Mouse (Mus musculus) intestine, postnatal 0 days (tissue): ENCODE data around the gene Usp19. TPM values are rescaled to one million over a fixed set of nuclear protein-coding genes. Genes with fewer than 3 reads are reported as not detected.

Experiments used
- ATAC-seq: fragments of 200-750 bp; cut with Nextera tagmentation; 2 replicates; pipeline ENCODE4 v1.8.0; 2017; ENCODE audit warnings: mild to moderate bottlenecking, moderate TSS enrichment, moderate library complexity
- H3K27ac ChIP-seq: fragments of 300-500 bp; sonication (generic); 2 replicates; pipeline ENCODE4 v1.5.1; 2014; ENCODE audit warnings: mild to moderate bottlenecking, low read depth, low read length, moderate library complexity
- H3K27me3 ChIP-seq: fragments of 300-500 bp; sonication (generic); replicated peaks from 2 replicates; pipeline ENCODE4 v1.6.1; 2014; ENCODE audit warnings: low read length, mixed read lengths; ENCODE audit not compliant: control insufficient read depth, insufficient read depth
- H3K36me3 ChIP-seq: fragments of 300-500 bp; sonication (generic); 2 replicates; pipeline ENCODE4 v1.6.1; 2014; ENCODE audit warnings: mild to moderate bottlenecking, moderate library complexity; ENCODE audit not compliant: control insufficient read depth, insufficient read depth
- H3K4me1 ChIP-seq: fragments of 300-500 bp; sonication (generic); replicated peaks from 2 replicates; pipeline ENCODE4 v1.6.1; 2014; ENCODE audit warnings: antibody characterized with exemption, low read length, mixed read lengths; ENCODE audit not compliant: control insufficient read depth, insufficient read depth
- H3K4me2 ChIP-seq: fragments of 300-500 bp; sonication (generic); replicated peaks from 2 replicates; pipeline ENCODE4 v1.6.1; 2014; ENCODE audit warnings: low read depth, mild to moderate bottlenecking, moderate library complexity
- H3K4me3 ChIP-seq: fragments of 300-500 bp; sonication (generic); 2 replicates; pipeline ENCODE4 v1.5.1; 2014; ENCODE audit warnings: low read depth, low read length
- H3K9ac ChIP-seq: fragments of 300-500 bp; sonication (generic); 2 replicates; pipeline ENCODE4 v1.6.1; 2014; ENCODE audit warnings: mild to moderate bottlenecking, low read depth, low read length
- H3K9me3 ChIP-seq: fragments of 300-500 bp; sonication (generic); 2 replicates; pipeline ENCODE4 v1.6.1; 2016; ENCODE audit warnings: mixed run types; ENCODE audit not compliant: control insufficient read depth
- CTCF ChIP-seq: sonication (generic); IDR thresholded peaks from 2 replicates; pipeline ENCODE4 v1.5.1; 2016; ENCODE audit warnings: low read depth, mild to moderate bottlenecking, control low read depth, antibody characterized with exemption, moderate library complexity
- WGBS: fragments of 180-500 bp; shearing (Covaris S2); extraction: QIAGEN DNeasy Blood & Tissue Kit; methylation state at CpG from one replicate; pipeline ENCODE4 v1.1.7; 2014; 5-methylcytosine and 5-hydroxymethylcytosine counted together
- polyA plus RNA-seq: library from polyadenylated mRNA; unstranded; fragments of >200 nt; fragmentation: Nextera tagmentation; extraction: Ambion mirVana; gene quantifications from 2 replicates; pipeline ENCODE4 v1.2.1, GENCODE M21; 2015

The Usp19 gene
- polyA plus RNA-seq, 1 experiment from 2014 or later: 17.2 TPM

GRCm38 (mm10) chr9:108462192-108462591 is 28.2 kb upstream of the Usp19 start:
- Histone ChIP-seq H3K9me3 (no peaks in the 10 kb centered on the region), H3K4me3 (no peak overlapping the region), H3K36me3 (peaks cover 24% of the 10 kb centered on the region), H3K27me3 (no peaks in the 10 kb centered on the region), H3K4me2 (peak overlapping the region; percentile 73), H3K4me1 (peaks cover 14% of the 10 kb centered on the region), H3K9ac (0 out of 2 replicates have a peak overlapping the region, but pooled peaks have one; percentile 17), H3K27ac (0 out of 2 replicates have a peak overlapping the region, but pooled peaks have one; percentile 2)
- no peak for ATAC-seq
- no peak for TF ChIP-seq CTCF
- WGBS: 61% methylated on average over 10 of the region's 10 CpGs

GRCm38 (mm10) chr9:108463713-108464112 is 26.7 kb upstream of the Usp19 start:
- Histone ChIP-seq H3K4me1 (peaks cover 14% of the 10 kb centered on the region), H3K4me2 (no peak overlapping the region), H3K4me3 (no peak overlapping the region), H3K9me3 (no peaks in the 10 kb centered on the region), H3K9ac (no peak overlapping the region), H3K27ac (no peak overlapping the region), H3K27me3 (no peaks in the 10 kb centered on the region), H3K36me3 (peaks cover 24% of the 10 kb centered on the region)
- WGBS: 88% methylated on average over 9 of the region's 9 CpGs
- ATAC-seq: no peak
- TF ChIP-seq CTCF: no peak

GRCm38 (mm10) chr9:108466219-108466618 is 24.2 kb upstream of the Usp19 start:
- Histone ChIP-seq H3K9me3 (no peaks in the 10 kb centered on the region), H3K9ac (no peak overlapping the region), H3K27ac (no peak overlapping the region), H3K4me1 (peaks cover 14% of the 10 kb centered on the region), H3K4me2 (no peak overlapping the region), H3K27me3 (no peaks in the 10 kb centered on the region), H3K4me3 (no peak overlapping the region), H3K36me3 (peaks cover 24% of the 10 kb centered on the region)
- ATAC-seq: no peak
- TF ChIP-seq CTCF: no peak
- 92% methylated on average over 2 of the region's 2 CpGs for WGBS

GRCm38 (mm10) chr9:108469430-108469829 is 21.0 kb upstream of the Usp19 start:
- 65% methylated on average over 5 of the region's 5 CpGs for WGBS
- Histone ChIP-seq H3K4me3 (no peak overlapping the region), H3K27ac (no peak overlapping the region), H3K9me3 (no peaks in the 10 kb centered on the region), H3K4me1 (no peaks in the 10 kb centered on the region), H3K36me3 (peaks cover 8% of the 10 kb centered on the region), H3K9ac (no peak overlapping the region), H3K27me3 (no peaks in the 10 kb centered on the region), H3K4me2 (no peak overlapping the region)
- no peak for ATAC-seq
- TF ChIP-seq CTCF: no peak

GRCm38 (mm10) chr9:108469845-108470244 is 20.6 kb upstream of the Usp19 start:
- 28% methylated on average over 4 of the region's 4 CpGs for WGBS
- H3K27ac ChIP-seq: no peak overlapping the region
- ATAC-seq: no peak

GRCm38 (mm10) chr9:108474528-108474927 is 15.9 kb upstream of the Usp19 start:
- 62% methylated on average over 1 of the region's 1 CpGs for WGBS
- no peak for ATAC-seq
- TF ChIP-seq CTCF: peak; percentile 47
- Histone ChIP-seq H3K9me3 (no peaks in the 10 kb centered on the region), H3K9ac (no peak overlapping the region), H3K4me2 (no peak overlapping the region), H3K27me3 (no peaks in the 10 kb centered on the region), H3K4me3 (no peak overlapping the region), H3K36me3 (no peaks in the 10 kb centered on the region), H3K27ac (no peak overlapping the region), H3K4me1 (0 out of 2 replicates have a peak, but pooled peaks cover 3% of the 10 kb centered on the region)

More at GRCm38 (mm10) chr9:108469845-108470244, 20.6 kb upstream of the Usp19 start:
- no peak overlapping the region for H3K4me2 ChIP-seq
- H3K9ac ChIP-seq: no peak overlapping the region
- H3K36me3 ChIP-seq: peaks cover 8% of the 10 kb centered on the region
- no peaks in the 10 kb centered on the region for H3K4me1 ChIP-seq
- no peak overlapping the region for H3K4me3 ChIP-seq
- no peaks in the 10 kb centered on the region for H3K9me3 ChIP-seq
- H3K27me3 ChIP-seq: no peaks in the 10 kb centered on the region
- TF ChIP-seq CTCF: no peak
